Mouse (Mus musculus) MEL (cell line): ENCODE measurements around the gene Serpina1a.
"Not testable (repeated sequence)": the region's sequence is repeated elsewhere in the genome, so short reads cannot be mapped to it uniquely, and the experiment has no call there.

Experiments
- CTCF ChIP-seq, 3 experiments: IDR thresholded peaks in 2 of 3; conservative IDR thresholded peaks in 1 of 3; 2 replicates each; pipeline ENCODE4 v1.5.1; 2011 to 2012; ENCODE audit warnings: low read length in 3 of 3, low read depth in 2 of 3, mild to moderate bottlenecking in 2 of 3, improper control_type of control experiment in 1 of 3, inconsistent platforms in 1 of 3, mixed read lengths in 1 of 3, moderate library complexity in 1 of 3; ENCODE audit not compliant: control insufficient read depth in 1 of 3, insufficient read depth in 1 of 3, poor library complexity in 1 of 3, severe bottlenecking in 1 of 3
- POLR2A ChIP-seq, 2 experiments: IDR thresholded peaks; 2 replicates each; pipeline ENCODE4 v1.6.1; 2011 to 2012; ENCODE audit warnings: low read length in 2 of 2, mild to moderate bottlenecking in 2 of 2, control low read depth in 1 of 2, improper control_type of control experiment in 1 of 2, low read depth in 1 of 2, moderate library complexity in 1 of 2; ENCODE audit not compliant: control insufficient read depth in 1 of 2, insufficient read depth in 1 of 2, poor library complexity in 1 of 2

DNA sequence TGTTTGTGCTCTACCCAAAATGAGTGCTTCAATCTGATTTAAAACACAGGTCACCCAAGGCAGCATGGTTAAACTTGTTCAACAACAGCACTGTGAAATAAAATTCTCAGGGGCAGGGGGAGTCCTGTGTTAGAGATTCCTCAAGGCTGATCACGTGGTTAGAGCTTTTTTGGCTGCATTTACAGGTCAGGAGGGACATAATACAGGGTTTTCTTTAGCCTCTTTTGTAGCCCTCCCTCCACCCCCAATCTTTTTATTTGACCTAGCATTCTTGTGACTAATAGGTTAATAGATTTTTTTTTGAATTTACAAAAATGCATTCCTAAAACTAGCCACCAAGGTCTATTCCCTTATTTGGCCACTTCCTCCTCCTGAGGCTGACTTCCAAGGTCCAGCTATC lies 44.4 kb upstream of the Serpina1a start:
- not testable (repeated sequence) for TF ChIP-seq CTCF (IDR thresholded peaks at IDR 0.05 in 2 of 3, conservative IDR thresholded peaks at IDR 0.05 in 1 of 3; ENCODE audit: control insufficient read depth in 1 of 3, insufficient read depth in 1 of 3, low read depth in 2 of 3, low read length in 3 of 3, poor library complexity in 1 of 3, severe bottlenecking in 1 of 3); POLR2A (IDR thresholded peaks at IDR 0.05; ENCODE audit: control insufficient read depth in 1 of 2, insufficient read depth in 1 of 2, low read depth in 1 of 2, low read length in 2 of 2, poor library complexity in 1 of 2)
